Mouse (Mus musculus): ENCODE data around the gene Unc79.

GRCm38 (mm10) chr12:103039332-103039731 lies 90.7 kb downstream of the Unc79 start:
- TF ChIP-seq CTCF (IDR thresholded peaks at IDR 0.05; ENCODE audit: low read depth, low read length) (no peak), GATA1 (IDR thresholded peaks at IDR 0.05; ENCODE audit: borderline replicate concordance, low read length) (no peak), TAL1 (conservative IDR thresholded peaks at IDR 0.05; ENCODE audit: low read depth, low read length) (no peak), GATA2 (IDR thresholded peaks at IDR 0.05; ENCODE audit: borderline replicate concordance, low read depth, low read length) (no peak), POLR2AphosphoS5 (IDR thresholded peaks at IDR 0.05; ENCODE audit: insufficient replicate concordance, low read depth, low read length) (no peak)
